Mouse (Mus musculus): Measurements from ENCODE around the gene Ralgapb.
"Not testable (repeated sequence)": the region's sequence is repeated elsewhere in the genome, so short reads cannot be mapped to it uniquely, and the experiment has no call there.

The Ralgapb gene

DNA sequence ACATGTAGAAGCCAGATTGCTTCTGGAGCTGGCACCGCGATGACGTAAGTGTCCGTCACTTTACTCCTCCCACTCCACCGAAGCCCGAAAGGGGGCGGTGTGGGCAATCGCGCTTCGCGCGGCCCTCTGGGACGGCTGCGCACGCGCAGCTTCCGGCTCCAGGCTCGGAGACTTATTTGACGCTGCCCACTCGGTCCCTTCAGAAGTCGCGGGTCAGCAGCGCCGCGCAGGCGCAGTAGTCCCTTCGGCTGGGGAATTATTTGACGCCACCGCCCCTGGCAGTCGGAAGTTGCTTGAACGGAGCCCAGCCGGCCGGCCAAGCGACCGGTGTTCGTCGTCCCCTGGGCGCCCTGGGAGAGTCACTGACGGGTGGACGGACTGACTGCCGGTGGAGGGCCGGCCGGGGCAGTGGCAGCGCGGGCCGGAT lies at the start of gene Ralgapb:
Gene Ralgapb, plus strand, starts transcription at position 254 of the 427 bp plus-strand sequence.
- peak; percentile 97 for DNase-seq (ENCODE audit: low spot score)

DNA sequence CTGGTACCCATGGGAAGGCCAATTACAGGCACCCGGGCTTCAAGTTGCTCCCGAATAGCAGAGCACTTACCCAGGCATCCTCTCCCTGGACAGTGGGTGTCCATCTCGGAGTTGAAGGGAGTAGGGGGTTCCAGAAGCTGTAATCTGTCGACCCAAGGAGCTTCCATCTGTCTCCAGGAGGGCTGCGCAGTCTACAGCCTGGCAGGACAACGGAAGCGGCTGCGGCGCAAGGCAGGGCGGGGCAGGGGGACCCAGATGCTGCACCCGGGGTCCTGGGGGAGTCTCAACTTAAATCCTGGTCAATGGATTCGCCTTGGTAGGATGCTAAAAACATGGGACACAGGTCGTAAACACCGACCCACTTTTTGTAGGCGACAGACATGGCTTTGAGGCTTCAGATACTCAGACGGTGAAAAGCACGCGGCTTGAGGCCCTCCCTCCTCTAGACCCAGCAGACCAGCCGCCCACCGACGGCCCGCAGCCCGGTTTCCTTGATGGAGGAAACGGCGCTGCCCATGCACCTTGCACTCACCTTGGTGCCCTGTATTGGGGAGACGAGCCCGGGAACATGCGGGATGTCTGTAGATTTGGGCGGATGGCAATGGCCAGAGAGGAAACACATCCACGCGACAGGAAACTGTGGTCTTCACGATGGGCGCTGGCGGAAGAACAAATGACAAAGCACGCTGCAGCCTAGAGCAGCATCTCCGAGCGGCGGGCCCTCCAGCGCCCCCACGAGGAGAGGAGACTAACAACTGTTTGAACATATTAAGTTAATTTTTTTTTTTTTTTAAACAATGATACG lies 48.6 kb upstream of the Ralgapb start:
- DNase-seq (ENCODE audit: low spot score): peak; percentile 74

DNA sequence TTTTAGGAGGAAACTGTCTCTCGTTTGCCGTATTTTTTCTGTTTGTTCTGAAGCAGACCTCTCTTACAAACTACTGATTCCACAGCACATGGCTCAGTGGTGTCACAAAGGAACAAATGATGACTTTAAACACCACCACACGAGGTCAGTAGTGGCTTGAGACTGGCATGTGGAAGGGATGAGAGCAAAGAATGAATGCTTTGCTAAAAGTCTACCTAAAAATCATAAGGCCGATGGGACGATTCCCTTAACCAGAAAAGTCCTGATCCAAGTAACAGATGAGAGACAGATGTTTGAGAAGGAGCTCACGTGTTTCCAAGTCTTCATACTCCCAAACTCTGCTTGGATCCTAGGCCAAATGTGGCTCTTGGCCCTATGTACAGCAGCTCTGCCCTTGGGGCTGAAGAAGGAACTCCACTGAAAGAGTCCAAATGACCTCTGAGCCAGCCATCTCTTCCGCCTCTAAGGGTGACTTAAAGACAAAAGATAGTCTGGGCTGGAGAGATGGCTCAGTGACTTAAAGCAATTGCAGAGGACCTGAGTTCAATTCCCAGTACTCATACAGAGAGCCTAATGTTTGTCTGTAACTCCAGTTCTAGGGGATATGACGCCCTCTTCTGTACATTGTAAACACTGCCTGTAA lies 47.8 kb upstream of the Ralgapb start:
- DNase-seq (ENCODE audit: low spot score): no peak

DNA sequence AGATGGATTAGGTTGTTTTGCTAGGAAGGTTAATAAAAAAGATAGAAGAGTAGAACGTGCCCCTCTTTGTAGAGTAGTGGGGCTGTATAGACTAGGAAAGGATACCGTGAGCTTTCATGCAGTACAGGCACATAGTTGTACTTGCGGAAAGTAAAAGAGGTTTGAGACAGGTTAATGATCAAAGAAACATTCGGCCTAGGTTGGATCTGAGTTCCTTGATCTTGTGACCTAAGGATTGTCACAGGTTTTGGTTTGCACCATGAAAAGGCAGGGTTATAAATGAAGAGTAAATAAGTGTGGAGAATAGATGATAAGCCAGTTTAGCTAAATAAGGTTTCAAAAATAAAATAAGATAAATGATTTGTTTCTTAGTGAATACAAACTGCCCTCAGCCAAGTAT lies 45.5 kb upstream of the Ralgapb start:
- no peak for DNase-seq (ENCODE audit: low spot score)

DNA sequence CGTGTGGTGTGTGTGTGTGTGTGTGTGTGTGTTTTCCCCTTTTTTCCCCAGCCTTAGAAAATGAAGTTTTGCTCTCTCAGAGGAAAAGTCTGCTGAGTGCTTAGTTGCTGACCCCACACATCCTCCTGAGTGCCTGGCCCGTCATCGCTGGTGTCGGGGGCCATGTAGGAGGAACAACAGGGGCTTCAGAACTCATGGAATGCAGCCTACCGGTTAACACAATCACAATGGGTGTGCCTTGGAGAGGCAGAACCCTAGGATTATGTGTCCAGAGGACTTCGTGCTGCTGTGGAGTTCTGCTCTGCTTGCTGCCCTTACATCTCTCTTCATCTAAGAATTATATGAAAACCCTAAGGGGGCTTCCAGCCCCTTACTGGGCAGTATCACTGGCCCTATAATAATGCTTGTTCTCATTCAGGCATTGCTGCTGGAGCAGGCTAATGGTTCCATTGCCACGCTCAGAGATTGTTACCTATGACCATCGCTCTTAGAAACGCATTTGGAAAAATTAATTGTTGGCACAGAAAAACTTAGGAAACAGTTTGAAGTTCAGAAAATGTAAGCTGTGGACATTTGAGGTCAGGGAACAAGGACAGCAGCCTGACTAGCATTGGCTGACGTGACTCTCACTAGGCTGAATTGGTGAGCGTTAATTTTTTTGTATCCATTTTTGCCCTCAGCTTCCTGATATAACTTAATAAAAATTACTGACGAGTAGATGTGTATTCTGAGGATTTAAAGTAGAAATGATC lies 44.4 kb upstream of the Ralgapb start:
- no peak for DNase-seq (ENCODE audit: low spot score)

DNA sequence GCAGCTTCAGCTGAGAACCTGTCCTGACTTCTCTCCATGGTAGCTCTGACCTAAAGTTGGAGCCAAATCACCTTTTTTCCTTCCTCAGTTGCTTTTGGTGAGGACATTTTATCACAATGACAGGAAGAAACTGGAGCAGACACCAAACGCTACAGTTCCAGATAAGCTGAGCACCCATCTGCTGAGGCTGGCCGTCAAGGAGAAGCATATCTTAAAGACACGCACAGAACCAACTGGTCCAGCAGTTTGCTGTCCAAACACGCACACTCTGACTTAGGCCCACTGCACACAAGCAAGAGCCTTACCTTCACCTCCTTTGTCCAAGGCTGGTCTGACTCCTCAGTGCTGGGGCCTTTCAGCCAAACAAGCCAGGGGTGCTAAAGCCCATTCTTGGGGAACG lies 42.0 kb upstream of the Ralgapb start:
- no peak for DNase-seq (ENCODE audit: low spot score)

DNA sequence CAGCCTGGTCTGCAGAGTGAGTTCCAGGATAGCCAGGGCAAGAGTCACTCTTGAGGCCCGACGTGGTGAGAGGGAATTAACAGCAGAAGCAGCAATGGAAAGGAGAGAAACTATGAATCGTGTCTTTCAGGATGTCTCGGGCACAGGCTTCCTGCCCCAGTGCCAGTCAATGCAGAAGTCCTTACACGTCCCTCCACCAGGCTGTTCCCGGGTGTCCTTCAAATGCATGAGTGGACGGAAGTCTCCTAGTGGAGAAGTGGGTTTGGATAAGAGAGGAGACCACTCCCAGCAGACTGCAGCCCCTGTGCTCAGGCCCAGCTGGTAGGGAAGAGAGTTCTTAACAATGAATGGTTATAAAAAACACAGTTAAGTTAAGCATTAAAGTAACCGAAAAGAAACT lies 41.3 kb upstream of the Ralgapb start:
- DNase-seq (ENCODE audit: low spot score): no peak

DNA sequence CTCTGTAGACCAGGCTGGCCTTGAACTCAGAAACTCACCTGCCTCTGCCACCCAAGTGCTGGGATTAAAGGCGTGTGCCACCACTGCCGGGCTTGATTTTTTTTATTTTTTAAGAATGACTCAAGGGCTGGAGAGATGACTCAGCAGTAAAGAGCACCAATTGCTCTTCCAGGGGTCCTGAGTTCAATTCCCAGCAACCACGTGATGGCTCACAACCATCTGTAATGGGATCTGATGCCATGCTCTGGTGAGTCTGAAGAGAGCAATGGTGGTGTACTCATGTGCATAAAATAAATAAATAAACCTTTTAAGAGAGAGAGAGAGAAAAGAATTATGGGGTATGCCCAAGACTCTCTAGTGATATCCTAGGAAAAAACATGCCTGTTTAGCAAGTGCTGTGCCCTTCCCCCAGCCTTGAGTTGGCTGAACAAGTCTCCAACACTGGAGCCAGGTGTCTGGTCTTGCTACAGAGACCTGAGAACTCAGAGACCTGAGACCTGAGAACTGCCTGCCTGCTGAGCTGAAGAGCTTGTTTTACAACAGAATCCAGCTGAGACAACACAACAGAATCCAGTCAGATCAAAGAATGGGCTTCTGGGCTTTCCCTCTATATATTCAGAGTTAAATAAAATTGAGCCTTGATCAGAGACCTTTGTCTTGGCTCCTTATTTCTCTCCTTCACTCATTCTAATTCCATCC lies 40.0 kb upstream of the Ralgapb start:
- DNase-seq (ENCODE audit: low spot score): no peak

DNA sequence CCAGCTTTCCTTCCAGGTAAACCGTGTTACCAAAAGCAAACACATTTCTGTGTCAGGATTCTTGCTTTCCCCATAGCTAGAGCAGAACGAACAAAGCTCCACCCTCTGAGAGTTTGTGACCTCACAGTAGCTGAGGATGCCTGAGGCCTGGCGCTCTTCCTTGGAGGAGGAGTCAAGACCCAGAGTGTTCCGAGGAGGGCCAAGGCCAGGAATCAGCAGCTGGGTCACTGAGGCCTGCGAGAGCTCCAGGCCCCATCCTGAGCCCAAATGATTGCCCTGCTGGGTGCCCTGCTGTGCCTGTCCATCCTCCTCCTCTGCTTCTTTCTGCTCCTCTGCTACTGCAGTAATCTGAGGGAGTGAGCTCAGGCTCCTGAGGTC lies 39.5 kb upstream of the Ralgapb start:
- DNase-seq (ENCODE audit: low spot score): no peak

DNA sequence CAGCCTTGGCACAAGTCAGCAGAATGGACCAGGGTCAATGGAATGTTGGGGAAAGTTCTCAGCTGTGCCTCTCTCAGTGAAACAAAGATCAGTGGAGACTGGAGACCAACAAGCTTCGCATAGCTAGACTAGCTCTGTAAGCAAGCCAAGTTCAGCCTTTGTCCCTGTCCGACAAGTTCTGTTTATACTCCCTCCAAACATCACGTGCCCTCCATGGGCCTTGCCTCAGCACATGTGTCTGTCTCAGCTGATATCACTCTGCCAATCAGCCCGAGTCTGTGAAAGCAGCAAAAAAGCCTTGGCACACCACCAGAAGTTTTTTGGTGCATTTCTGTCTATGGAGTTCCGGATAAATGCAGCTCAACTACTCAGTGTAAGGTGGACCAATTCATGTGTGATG lies 36.6 kb upstream of the Ralgapb start:
- no peak for DNase-seq (ENCODE audit: low spot score)

DNA sequence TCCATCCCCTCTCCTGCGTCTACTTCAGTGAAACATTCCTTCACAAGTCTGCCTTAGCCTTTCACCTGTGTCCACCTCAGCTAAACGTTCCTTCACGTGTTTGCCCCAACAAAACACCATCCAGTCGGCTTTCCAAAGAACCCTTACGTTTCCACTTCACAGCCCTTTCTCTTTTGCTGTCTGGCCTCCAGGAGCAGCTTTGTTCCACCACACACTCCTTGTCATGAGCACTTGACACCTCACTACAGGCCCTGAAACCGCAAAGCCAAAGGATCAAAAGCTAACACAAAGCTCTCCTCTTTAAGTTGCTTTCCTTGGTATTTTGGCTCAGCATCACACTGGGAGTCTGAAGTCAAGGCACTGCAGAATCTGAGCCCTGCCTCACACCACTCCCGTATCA lies 36.1 kb upstream of the Ralgapb start:
- no peak for DNase-seq (ENCODE audit: low spot score)

DNA sequence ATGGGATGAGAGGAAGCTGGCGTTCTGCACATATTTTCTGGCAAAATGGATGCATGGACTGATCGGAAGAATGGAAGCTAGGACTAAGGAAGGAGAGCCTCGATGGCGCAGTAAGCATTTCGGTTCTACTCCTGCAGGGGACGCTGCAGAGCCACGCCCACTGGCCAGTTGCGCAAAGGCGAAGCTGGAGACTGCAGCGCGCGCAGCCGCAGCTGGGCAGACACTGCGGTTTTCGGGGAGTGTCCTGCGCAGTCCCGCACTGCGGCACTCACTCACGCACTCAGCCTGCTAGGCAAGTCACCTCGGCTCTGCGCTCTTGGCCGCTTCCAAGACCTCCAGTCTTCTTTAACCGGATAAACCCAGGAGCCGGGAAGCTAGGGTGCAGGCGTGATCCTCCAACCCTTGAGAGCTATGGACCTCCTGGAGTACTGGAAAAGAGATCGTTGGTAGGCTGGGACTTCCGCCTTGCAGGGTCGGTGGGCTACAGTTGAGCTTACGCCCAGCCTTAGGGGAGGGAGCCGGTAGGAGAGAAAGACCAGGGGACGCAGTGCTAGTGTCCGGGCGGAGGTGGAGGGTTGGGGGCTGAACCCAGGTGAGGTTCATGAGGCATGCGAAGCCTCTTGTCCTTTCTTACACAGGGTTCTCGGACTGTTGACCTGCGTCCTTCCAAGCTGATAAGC lies 34.1 kb upstream of the Ralgapb start, which contains the start of gene Snhg11:
Gene Snhg11, plus strand, starts transcription at position 196 of the 680 bp plus-strand sequence.
- no peak for DNase-seq (ENCODE audit: low spot score)

DNA sequence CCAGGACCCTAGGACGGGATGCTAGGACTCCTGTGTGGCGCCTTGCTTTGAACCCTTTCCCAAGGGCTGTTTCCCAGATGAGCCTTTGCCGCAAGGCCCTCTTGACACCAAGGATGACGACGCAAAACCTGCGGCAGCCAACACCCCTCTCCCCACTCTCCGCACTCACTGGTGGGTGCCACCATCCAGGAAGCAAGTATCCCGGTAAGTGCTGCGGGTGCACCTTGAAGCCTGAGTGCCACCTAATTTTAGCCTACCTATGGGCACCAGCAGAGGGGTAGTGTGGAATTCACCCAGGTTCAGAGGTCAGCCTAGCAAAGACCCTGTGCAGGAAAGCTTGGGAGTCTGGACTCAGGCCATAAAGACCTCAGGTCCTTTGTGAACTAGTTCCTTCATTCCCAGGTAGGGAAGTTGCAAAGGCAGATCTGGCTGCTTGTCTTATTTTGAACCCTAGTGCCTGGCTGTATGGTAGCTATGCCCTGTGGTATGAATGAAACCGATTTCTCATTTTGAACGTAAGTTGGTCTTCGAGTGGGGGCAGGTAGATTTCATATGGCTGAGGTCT lies 33.4 kb upstream of the Ralgapb start:
- no peak for DNase-seq (ENCODE audit: low spot score)

DNA sequence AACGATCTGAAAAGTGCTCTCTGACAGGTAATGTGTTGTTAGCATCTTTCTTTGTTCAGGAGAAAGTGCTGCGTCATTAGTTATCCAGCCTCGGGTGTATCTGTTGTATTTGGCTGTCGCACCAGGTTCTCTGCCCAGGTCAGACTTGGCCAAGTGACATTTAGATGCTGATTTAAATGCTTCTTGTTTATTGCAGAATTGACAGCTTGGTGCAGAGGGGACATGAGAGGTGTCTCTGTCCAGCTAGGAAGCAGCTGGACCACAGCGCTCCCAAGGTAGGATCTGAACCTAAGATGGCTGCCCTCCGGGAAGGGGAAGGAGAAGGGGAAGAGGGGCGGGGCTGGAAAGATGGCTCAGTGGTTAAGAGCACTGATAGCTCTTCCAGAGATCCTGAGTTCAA lies 32.9 kb upstream of the Ralgapb start:
- DNase-seq (ENCODE audit: low spot score): no peak

DNA sequence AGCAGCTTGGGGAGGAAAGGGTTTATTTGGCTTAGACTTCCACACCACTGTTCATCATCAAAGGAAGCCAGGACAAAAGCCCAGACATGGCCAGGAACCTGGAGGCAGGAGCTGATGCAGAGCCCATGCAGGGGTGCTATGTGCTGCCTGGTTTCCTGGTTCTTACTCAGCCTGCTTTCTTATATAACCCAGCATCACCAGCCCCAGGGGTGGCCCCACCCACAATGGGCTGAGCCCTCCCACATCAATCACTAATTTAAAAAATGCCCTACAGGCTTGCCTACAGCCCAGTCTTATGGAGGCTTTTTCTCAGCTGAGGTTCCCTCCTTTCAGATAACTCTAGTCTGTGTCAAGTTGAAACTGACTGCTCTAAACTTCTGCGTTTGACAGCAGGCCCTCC lies 31.8 kb upstream of the Ralgapb start:
- no peak for DNase-seq (ENCODE audit: low spot score)

DNA sequence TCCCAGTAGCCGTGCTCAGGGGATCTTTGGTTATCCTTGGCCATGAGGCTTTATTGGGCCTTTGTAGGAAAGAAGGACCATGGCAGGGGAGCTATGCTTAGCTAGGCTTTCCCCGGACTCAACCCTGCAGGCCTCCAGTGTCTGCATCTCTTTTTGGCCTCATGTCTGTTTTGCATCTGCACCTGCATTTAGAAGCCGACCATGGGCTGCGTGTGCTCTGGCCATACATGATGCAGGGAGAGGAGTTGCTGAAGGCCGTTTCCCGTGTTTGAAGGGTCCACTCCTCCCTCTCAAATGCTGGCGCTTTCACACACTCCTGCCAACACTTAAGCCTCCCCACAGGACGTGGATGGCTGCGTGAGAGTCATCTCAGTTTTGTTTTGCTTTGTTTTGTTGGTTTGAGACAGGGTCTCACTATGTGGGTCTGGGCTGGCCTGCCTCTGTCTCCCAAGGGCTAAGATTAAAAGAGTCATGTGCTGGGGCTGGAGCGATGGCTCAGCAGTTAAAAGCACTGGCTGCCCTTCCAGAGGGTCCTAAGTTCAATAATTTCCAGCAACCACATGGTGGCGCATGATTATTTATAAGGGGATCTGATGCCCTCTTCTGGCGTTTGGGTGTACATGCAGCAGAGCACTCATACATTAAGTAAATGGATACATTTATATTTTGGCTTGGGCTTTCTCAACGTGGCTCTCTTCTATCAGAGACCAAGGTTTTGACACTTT lies 30.1 kb upstream of the Ralgapb start:
- DNase-seq (ENCODE audit: low spot score): peak; percentile 15

DNA sequence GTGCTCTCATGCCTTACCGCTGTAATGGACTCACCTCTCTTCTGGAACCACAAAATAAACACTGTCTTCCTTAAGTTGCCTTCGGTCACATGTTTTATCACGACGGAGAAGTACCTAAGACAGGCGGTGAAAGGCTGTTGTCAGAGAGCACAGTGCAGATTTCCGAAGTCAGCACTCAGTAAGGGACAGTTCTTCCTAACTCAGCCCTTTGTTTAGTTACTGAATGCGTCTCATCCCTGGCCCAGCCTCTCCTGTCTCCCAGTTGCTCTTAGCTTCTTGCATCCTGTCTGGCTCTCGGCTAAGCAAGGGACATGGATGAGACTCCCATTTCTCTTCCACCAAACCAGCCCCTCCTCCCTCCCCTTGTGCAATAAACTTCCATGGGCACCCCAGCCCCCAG lies 23.6 kb upstream of the Ralgapb start:
- DNase-seq (ENCODE audit: low spot score): no peak

DNA sequence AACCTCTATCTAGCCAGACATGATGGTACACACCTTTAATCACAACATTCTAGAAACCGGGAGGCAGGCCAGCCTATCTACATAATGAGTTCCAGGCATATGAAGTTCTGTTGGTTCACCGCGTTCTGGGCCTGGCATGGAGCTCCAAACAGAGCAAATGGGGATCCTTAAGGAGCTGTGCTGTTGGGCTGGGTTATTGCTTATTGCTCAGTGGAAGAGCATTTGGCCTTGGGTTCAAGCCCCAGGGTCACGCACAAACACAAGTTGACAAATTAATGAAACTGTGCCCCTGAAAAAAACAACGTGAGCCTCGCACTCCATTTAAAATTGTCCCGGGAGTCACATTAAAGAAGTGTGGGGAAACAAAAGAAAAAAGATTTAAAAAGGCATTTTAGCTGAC lies 20.2 kb upstream of the Ralgapb start:
- no peak for DNase-seq (ENCODE audit: low spot score)

DNA sequence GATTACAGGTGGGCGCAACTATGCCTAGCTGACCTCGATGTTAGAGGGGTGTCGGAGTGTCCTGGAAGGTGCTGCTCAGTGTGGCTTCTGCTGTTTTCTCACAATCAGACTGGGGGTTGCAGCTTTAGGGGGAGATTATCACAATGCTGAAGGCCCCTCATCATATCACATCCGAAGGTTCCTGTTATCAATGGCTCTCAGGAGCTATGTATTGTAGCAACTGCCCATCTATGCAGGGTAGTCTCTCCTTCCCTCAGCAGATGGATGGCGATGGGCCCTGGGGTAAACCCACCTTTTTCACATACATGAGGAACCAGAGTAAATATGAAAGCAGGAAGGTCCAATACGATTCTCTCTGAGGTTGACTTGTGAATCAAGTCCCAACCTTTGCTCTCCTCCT lies 13.3 kb upstream of the Ralgapb start:
- DNase-seq (ENCODE audit: low spot score): no peak

DNA sequence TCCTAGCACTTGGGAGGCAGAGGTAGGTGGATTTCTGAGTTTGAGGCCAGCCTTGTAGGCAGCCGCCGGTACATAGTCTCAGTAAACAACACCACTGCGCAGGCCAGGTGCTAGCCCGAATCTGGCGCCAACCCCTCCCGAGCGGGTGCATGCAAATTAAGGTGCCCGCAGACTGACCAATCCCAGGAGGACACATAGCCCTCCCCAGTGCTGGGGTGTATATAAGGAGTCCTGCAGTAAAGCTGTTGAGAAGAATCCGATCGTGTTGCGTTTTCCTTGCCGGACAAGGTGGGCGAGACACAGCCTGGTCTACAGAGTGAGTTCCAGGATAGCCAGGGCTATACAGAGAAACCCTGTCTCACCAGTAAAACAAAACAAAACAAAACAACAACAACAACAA lies 12.5 kb upstream of the Ralgapb start:
- not testable (repeated sequence) for DNase-seq (ENCODE audit: low spot score)

DNA sequence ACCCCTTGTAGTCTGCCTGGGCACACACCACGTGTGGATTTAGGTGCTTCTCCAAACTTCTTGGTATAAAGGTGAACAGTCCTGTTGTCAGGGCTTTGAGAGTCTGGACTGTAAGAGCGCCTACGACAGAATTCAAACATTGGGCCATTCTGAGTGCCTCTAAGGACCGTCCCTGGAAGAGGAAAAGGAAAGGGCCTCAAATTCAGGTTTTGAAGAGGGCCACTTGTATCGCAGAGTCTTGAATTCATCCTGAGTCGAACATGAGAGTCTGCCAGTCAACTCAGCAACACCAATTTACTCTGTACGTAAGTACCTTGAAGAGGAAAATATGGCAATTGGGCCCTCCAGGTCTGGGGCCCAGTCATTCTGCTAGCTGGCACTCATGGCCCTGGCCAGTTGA lies 6.7 kb upstream of the Ralgapb start:
- DNase-seq (ENCODE audit: low spot score): no peak

Data from spleen, adult 12 weeks (tissue).